Mouse (Mus musculus) adipocyte (in vitro differentiated cells): ENCODE data around the gene Rhod.
A peak's percentile ranks its signal among the peaks of the same experiment; 100 is the strongest.
"Not testable (repeated sequence)": the region's sequence is repeated elsewhere in the genome, so short reads cannot be mapped to it uniquely, and the experiment has no call there.

ENCODE experiments used
- DNase-seq: peaks from one replicate; pipeline ENCODE4 v3.0.0-alpha.2; 2016; ENCODE audit warnings: low spot score

Gene Rhod

GRCm38 (mm10) chr19:4439161-4439801, at the start of gene Rhod:
Rhod (minus strand) TSS chr19:4439432.
- DNase-seq = peak; percentile 49

- DNase-seq = no peak
Observed at GRCm38 (mm10) chr19:4487877-4488276, 48.6 kb upstream of the Rhod start.

GRCm38 (mm10) chr19:4485006-4485405, 45.8 kb upstream of the Rhod start:
- no peak for DNase-seq

GRCm38 (mm10) chr19:4482111-4482859, 43.1 kb upstream of the Rhod start:
- DNase-seq = no peak

GRCm38 (mm10) chr19:4481326-4481725, 42.1 kb upstream of the Rhod start:
- DNase-seq = no peak

- no peak for DNase-seq
Observed at GRCm38 (mm10) chr19:4480041-4480440, 40.8 kb upstream of the Rhod start.

GRCm38 (mm10) chr19:4478190-4478516, 38.9 kb upstream of the Rhod start:
- no peak for DNase-seq

- DNase-seq = no peak
Observed at GRCm38 (mm10) chr19:4477345-4478189, 38.3 kb upstream of the Rhod start, which contains the start of gene Syt12. Syt12 (minus strand) TSS chr19:4477447.

GRCm38 (mm10) chr19:4476601-4477257, 37.5 kb upstream of the Rhod start:
- no peak for DNase-seq

GRCm38 (mm10) chr19:4475224-4475925, 36.1 kb upstream of the Rhod start:
- DNase-seq = no peak

GRCm38 (mm10) chr19:4474739-4475138, 35.5 kb upstream of the Rhod start:
- DNase-seq = no peak

GRCm38 (mm10) chr19:4473549-4473948, 34.3 kb upstream of the Rhod start:
- DNase-seq = no peak

- no peak for DNase-seq
Observed at GRCm38 (mm10) chr19:4468363-4468762, 29.1 kb upstream of the Rhod start.

- DNase-seq = no peak
Observed at GRCm38 (mm10) chr19:4464666-4465065, 25.4 kb upstream of the Rhod start.

- DNase-seq = peak; percentile 56
Observed at GRCm38 (mm10) chr19:4461981-4462380, 22.7 kb upstream of the Rhod start.

- DNase-seq = peak; percentile 48
Observed at GRCm38 (mm10) chr19:4456227-4456626, 17.0 kb upstream of the Rhod start.

GRCm38 (mm10) chr19:4455071-4455800, 16.0 kb upstream of the Rhod start:
- DNase-seq = no peak

- DNase-seq = not testable (repeated sequence)
Observed at GRCm38 (mm10) chr19:4454040-4454439, 14.8 kb upstream of the Rhod start.

- peak; percentile 90 for DNase-seq
Observed at GRCm38 (mm10) chr19:4452525-4452924, 13.3 kb upstream of the Rhod start.

GRCm38 (mm10) chr19:4451965-4452364, 12.7 kb upstream of the Rhod start:
- DNase-seq = no peak

GRCm38 (mm10) chr19:4451098-4451497, 11.9 kb upstream of the Rhod start:
- DNase-seq = no peak
